Mouse (Mus musculus) G1E (cell line): ENCODE measurements at regions not wholly inside any gene's neighbourhood (a gene's known extent, or its start where the extent isn't known, plus 50 kb on each side); places are given as distances from the start of the nearest gene placed in this dataset.

Source experiments
- CTCF ChIP-seq: IDR thresholded peaks from 2 replicates; pipeline ENCODE4 v1.5.1; 2012; ENCODE audit warnings: low read depth, low read length, inconsistent platforms, mixed read lengths
- GATA1 ChIP-seq: IDR thresholded peaks from 2 replicates; pipeline ENCODE4 v1.6.1; 2012; ENCODE audit warnings: borderline replicate concordance, low read length, inconsistent platforms, mixed read lengths
- GATA2 ChIP-seq: IDR thresholded peaks from 2 replicates; pipeline ENCODE4 v1.6.1; 2012; ENCODE audit warnings: low read depth, low read length, inconsistent platforms, borderline replicate concordance
- POLR2AphosphoS5 ChIP-seq: IDR thresholded peaks from 2 replicates; pipeline ENCODE4 v1.6.1; 2012; ENCODE audit warnings: low read depth, low read length, inconsistent platforms; ENCODE audit not compliant: insufficient replicate concordance
- TAL1 ChIP-seq: conservative IDR thresholded peaks from 2 replicates; pipeline ENCODE4 v1.6.1; 2012; ENCODE audit warnings: low read depth, low read length, inconsistent platforms, mixed read lengths

DNA sequence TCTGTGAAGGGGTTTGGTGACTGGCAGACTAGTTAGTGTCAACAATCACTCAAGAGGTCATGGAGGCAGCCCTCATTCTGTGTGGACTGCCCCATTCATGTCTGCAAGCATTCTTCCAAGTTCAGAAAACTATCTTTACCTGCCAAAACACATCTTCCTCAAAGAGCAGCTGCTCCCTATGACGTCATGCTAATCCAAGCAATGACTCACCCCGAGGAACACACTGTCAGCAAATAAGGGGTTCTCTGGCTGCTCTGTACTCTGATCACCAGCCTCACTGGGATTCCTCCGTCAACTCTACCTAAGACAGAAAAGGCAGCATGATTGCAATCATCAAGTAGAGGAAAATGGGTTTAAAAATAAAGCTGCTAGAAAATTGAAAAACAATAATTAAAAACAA is 165.4 kb upstream of the Nabp1 start:
- TF ChIP-seq CTCF (no peak), GATA1 (no peak), TAL1 (no peak), POLR2AphosphoS5 (no peak), GATA2 (no peak)
